Mouse (Mus musculus) adrenal gland, adult 8-10 months (tissue): ENCODE measurements around the gene Apol7e. TPM values are rescaled to one million over a fixed set of nuclear protein-coding genes. Genes with fewer than 3 reads are reported as not detected.

Source experiments
- total RNA-seq, 4 experiments: library from RNA; stranded (reverse); gene quantifications; 2 replicates each; pipeline ENCODE4 v1.2.4; 2022

Apol7e gene
- total RNA-seq, 4 experiments from 2014 or later, result 0.16 to 0.22 TPM; not detected in 2

Other genes with a start within 250 kb of the Apol7e start
- not detected for gene Apol10a, start 221.8 kb upstream of the Apol7e start, total RNA-seq
- gene Apol11a, start 190.6 kb upstream of the Apol7e start, total RNA-seq, result under 1 TPM in 2 of 4 experiments, not detected in 2; 0.31 to 0.38 TPM
- gene Apol7c, start 165.5 kb upstream of the Apol7e start, total RNA-seq, result under 1 TPM in 1 of 4 experiments, not detected in 3; 0.22 TPM
- not detected for gene 1700025B11Rik, start 137.0 kb upstream of the Apol7e start, total RNA-seq
- under 1 TPM; 0.23 to 0.89 (median 0.51) TPM for gene Apol10b, start 102.7 kb upstream of the Apol7e start, total RNA-seq
- gene Gm36245, start 99.6 kb upstream of the Apol7e start, total RNA-seq, result not detected
- gene Apol11b, start 55.6 kb upstream of the Apol7e start, total RNA-seq, result 1 to 10 TPM in 1 of 4 experiments, under 1 TPM in 3; 0.20 to 1.2 (median 0.57) TPM
- gene Apol9b, start 30.2 kb downstream of the Apol7e start, total RNA-seq, result 1 to 10 TPM in 2 of 4 experiments, under 1 TPM in 2; 0.35 to 1.7 (median 0.78) TPM
- gene Apol8, start 58.1 kb downstream of the Apol7e start, total RNA-seq, result under 1 TPM; 0.14 to 0.43 (median 0.15) TPM
- gene Myh9, start 143.3 kb downstream of the Apol7e start, total RNA-seq, result 100 to 1,000 TPM; 304 to 366 (median 340) TPM
- gene Txn2, start 230.1 kb downstream of the Apol7e start, total RNA-seq, result 100 to 1,000 TPM; 548 to 745 (median 627) TPM